Mouse (Mus musculus): Measurements from ENCODE around the gene 2010111I01Rik. TPM values are rescaled to one million over a fixed set of nuclear protein-coding genes. Genes with fewer than 3 reads are reported as not detected.

Gene 2010111I01Rik
- total RNA-seq, 1 experiment from 2014 or later = 66.2 TPM

DNA sequence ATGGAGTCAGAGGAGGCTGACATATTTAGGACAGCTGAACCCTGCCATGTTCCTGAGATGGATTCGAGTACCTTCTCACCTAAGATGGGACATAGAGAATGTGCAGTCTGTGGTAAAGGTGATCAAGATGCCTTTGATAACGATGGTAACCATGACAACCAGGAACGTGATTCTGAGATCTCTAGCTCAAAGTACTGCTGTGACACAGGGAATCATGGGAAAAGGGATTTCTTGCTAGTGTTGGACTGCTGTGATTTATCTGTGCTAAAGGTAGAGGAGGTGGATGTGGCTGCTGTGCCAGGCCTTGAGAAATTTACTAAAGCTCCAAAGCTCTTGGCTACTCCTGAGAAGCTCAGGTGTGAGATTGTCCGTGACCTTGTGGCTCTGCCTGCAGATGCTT lies 50.7 kb downstream of the 2010111I01Rik start:
- ATAC-seq (replicated peaks; ENCODE audit: low read depth, poor library complexity, severe bottlenecking) = no peak

DNA sequence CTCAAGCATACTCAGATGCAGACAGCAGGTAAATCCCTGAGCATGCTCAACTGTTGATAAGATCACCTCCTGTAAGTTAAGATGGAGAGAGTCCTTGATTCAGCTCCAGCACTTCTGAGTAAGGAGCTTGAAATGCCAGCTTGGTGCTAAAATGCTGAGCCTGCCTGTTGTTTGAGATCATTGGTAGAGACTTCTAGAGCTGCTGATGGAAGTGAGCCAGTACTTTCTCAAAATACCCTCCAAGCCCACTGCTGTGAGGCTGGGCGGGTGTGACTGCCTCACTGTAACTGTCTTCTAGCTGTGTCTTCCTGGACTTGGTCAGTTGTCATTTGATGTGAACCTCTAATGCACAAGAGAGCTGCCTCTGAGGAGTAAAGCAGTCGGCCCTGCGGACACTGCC lies 51.4 kb downstream of the 2010111I01Rik start:
- no peak for ATAC-seq (replicated peaks; ENCODE audit: low read depth, poor library complexity, severe bottlenecking)

DNA sequence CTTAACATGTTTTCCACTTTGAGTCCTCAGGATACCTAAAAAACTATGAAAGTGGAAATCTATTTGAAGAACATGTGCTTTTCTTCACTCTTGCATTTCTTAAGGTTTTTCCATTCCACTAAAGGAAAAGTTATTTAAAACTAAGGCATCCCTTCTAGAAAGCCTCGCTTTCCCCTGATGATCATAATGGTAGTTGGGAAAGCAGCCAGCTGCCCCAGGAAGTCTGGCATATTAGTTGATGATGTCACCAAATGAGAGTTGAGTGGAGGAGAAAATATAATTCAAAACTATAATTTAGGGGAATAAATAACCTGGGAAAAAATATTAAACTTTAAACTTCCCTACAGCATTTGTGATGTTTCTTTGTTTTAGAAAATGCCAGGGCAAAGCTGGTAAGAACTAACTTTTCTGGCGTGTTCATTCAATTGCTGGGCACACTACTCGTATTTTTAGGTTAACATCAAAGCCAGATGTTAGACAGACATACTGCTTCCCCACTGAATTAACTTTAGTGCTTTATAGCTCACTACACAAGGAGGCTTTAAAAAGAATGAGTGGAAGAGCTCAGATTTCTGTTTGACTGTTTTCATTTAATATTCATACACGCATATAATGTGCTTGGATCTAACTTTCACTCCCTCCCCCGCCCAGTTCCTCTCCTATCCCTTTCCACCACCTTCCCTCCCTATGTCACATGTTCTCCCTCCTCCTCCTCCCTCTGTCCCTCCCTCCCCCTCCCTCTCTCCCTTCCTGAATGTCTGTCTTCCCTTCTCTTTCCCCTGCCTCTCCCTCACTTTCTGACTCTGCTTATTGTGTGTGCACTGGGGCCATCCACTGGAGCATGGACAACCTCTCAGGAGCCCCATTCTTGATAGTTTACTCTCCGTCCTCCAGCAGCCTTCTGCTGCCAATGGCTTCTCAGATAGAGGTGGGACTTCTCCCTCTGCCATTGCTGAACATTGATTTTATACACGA lies 58.8 kb downstream of the 2010111I01Rik start:
- no peak for ATAC-seq (replicated peaks; ENCODE audit: low read depth, poor library complexity, severe bottlenecking)

DNA sequence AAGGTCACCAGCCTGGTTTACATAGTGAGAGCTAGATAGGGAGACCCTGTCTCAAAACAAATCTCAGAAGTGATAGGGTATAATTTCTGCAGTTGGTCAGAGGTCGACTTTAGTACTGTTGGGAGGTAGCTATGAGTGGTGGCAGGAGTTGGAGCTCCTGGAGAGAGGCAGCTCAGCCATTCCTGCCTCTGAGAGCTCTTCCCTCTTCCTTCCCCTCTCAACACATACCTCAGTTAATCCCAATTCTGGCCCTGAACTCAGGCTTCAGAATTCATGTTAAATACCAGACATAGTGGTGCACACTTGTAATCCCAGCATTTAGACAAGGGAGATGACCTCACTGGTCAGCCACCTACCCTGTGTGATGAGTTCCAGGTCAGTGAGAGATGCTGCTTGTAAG lies 65.3 kb downstream of the 2010111I01Rik start:
- ATAC-seq (replicated peaks; ENCODE audit: low read depth, poor library complexity, severe bottlenecking) = no peak

- ATAC-seq (replicated peaks; ENCODE audit: low read depth, poor library complexity, severe bottlenecking) = no peak
These were observed 66.6 kb downstream of the 2010111I01Rik start for GRCm38 (mm10) chr13:63031244-63031643.

DNA sequence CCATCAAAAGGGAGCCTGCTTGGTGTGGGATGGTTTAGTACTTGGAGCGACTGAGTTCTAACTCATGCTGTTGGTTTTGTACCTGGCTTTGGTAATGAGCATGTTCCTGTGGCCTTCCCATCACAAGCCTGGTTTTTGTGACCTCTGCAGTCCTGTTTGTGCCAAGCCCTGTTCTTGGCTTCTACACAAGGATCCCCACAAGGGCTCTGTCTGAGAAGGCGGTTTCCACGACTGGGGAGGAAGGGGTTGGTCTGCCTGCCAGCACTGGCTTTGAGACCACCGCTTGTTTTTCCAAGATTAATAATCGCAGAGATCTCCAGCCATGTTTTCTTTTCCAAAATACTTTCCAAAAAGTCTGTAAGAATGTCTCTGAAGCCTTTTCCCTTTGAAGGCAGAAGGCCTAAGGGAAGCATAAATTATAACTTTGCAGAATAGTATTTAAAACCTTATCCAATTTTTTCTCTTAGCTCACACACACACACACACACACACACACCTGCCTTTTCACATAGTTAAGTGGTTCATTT lies 67.7 kb downstream of the 2010111I01Rik start:
- no peak for ATAC-seq (replicated peaks; ENCODE audit: low read depth, poor library complexity, severe bottlenecking)

GRCm38 (mm10) chr13:63032958-63033357 lies 68.3 kb downstream of the 2010111I01Rik start:
- no peak for ATAC-seq (replicated peaks; ENCODE audit: low read depth, poor library complexity, severe bottlenecking)

GRCm38 (mm10) chr13:63033364-63033763 lies 68.7 kb downstream of the 2010111I01Rik start:
- ATAC-seq (replicated peaks; ENCODE audit: low read depth, poor library complexity, severe bottlenecking) = no peak

DNA sequence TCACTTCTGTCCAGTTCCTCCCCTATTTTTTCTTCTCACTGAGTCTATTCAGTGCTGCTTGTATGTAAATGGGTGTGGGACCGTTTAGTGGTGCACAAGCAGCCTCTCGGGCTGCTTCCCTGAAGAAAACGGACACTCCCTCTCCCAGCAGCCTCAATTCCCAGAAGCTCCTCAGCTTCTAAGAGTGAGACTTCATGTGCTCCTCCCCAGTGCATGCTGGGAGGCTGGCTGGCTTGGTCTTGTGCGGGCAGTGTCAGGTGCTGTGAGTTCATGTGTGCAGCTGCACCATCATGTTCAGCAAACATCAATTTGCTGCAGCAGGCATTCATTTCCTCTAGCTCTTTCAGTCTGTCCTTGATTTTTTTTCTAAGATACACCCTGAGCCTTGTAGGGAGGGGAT lies 70.0 kb downstream of the 2010111I01Rik start:
- ATAC-seq (replicated peaks; ENCODE audit: low read depth, poor library complexity, severe bottlenecking) = no peak

DNA sequence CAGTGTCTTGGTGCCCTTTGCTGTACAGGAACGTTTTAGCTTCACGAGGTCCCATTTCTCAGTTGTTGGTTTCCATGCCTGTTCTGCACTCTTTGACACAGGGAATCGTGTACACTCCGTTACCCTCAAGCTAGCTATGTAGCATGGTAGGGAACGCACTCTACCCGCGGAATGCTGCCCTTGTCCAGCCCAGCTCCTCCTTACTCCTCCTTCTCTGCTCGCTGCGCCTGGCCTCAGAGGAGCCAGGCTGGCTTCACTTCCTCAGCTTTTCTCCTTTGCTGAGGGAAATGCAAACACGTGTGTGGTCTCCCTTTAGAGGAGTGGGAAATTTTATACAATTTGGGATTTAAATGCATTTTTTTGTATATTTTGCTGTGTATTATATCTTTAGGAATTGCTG lies 73.2 kb downstream of the 2010111I01Rik start:
- ATAC-seq (replicated peaks; ENCODE audit: low read depth, poor library complexity, severe bottlenecking) = no peak

GRCm38 (mm10) chr13:63038415-63038814 lies 73.7 kb downstream of the 2010111I01Rik start:
- 0 out of 2 replicates have a peak, but pooled peaks have one; percentile 42 for ATAC-seq (replicated peaks; ENCODE audit: low read depth, poor library complexity, severe bottlenecking)

GRCm38 (mm10) chr13:63038871-63039270 lies 74.2 kb downstream of the 2010111I01Rik start:
- no peak for ATAC-seq (replicated peaks; ENCODE audit: low read depth, poor library complexity, severe bottlenecking)

DNA sequence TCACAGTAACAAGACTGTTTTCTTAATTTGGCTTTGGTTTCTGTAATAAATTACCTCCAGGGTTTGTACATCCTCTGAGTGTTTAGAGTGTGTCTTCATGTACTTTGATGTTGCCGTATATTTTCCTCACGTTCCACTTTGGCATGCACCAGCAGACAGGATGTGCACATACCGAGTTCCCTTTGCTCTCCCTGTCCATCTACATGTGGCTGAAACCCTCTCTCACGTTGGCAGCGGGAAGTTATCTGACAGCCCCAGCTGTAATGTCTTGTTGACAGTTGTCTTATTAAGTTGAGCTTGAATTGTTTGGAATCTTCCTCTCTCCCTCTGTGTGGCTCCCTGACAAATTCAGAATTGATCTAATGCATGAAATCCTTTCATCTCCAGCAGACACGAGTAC lies 74.6 kb downstream of the 2010111I01Rik start:
- ATAC-seq (replicated peaks; ENCODE audit: low read depth, poor library complexity, severe bottlenecking) = no peak

- no peak for ATAC-seq (replicated peaks; ENCODE audit: low read depth, poor library complexity, severe bottlenecking)
These were observed 75.2 kb downstream of the 2010111I01Rik start for GRCm38 (mm10) chr13:63039848-63040247.

GRCm38 (mm10) chr13:63045504-63046205 lies 81.0 kb downstream of the 2010111I01Rik start:
- no peak for ATAC-seq (replicated peaks; ENCODE audit: low read depth, poor library complexity, severe bottlenecking)

DNA sequence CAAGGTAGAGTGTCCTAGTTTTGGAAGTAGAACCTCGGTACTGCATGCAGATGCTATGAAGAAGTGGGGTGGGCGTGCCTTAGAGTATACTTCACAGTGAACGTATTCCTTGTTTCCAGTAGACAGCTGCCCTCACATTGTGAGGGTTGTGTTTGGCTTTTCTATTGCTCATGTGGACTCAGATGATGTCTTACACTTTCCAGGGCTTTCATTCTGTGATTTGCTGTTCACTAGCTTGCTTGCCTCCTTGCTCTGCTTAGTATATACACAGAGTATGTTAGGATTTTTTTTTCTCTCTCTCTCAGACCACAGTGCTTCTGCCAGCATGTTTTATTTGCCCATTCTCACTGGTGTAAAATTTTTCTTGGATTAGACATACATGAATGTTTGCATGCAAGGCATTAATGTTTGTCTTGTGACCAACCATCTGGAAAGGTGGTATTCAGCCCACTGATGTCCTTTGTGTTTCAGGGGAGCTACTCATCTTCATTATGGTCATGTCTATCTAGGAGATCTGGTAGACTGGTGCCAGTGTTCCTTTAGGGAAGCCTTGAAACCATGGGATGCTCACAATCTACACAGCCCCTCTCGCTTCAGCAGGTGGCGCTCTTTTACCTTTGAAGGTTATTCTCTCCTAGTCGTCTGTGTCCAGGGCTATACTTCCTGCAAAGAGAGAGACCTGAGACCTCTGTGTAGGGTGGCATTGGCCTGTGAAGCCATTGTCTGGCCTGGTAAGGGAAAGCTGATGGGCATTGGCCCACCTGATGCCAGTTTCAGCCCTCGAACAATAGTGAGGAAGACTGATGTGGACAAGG lies 81.7 kb downstream of the 2010111I01Rik start:
- peak; percentile 88 for ATAC-seq (replicated peaks; ENCODE audit: low read depth, poor library complexity, severe bottlenecking)

GRCm38 (mm10) chr13:63063706-63064105 lies 99.0 kb downstream of the 2010111I01Rik start:
- 0 out of 2 replicates have a peak, but pooled peaks have one; percentile 25 for ATAC-seq (replicated peaks; ENCODE audit: low read depth, poor library complexity, severe bottlenecking)

GRCm38 (mm10) chr13:63066607-63067006 lies 101.9 kb downstream of the 2010111I01Rik start:
- no peak for ATAC-seq (replicated peaks; ENCODE audit: low read depth, poor library complexity, severe bottlenecking)

DNA sequence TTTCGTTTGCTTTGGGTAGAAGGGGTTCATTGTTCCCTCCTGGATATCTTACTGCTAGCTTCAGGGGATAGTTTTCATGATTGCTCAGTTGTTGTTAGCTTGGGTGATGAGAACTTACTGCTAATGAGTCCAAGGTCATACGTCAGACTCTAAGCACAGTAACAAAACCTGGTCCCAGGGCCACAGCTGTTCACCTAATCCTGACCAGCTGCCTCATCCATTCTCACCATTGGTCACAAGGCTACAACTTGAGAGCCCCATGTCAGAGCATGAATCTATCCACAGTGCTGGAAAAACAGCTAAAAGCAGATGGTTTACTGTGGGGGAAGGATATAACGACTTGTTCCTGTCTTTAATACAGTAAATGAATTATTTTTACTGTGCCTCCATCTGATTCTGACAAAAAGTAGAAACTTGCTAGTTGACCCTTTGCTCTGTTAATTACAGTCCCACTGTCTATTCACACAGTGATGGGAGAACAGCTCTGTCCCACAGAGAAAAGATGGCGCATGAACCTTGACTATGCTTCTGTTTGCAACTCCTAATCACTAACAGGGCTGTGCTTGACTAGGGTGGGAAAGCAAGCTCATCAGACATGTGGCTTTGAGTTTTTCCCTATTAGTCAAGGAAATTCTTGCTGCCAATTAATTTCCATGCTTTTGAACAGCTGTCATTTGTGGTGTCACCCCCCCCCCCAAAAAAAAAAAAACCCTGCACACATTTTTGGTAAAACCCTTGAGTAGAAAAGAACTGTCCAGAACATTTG lies 103.9 kb downstream of the 2010111I01Rik start:
- ATAC-seq (replicated peaks; ENCODE audit: low read depth, poor library complexity, severe bottlenecking) = no peak

Data from common myeloid progenitor, adult 5-6 weeks (primary cell).